Mouse (Mus musculus): Measurements from ENCODE around the gene Ypel2. TPM values are rescaled to one million over a fixed set of nuclear protein-coding genes. Genes with fewer than 3 reads are reported as not detected.

The Ypel2 gene
- total and polyA plus RNA-seq, 3 experiments, result 0.23 to 0.52 TPM; not detected in 1

GRCm38 (mm10) chr11:87043052-87043451 is 49.5 kb upstream of the Ypel2 start (continued):
- TF ChIP-seq MYC (IDR thresholded peaks at IDR 0.05; ENCODE audit: low read depth, low read length), result no peak
- TF ChIP-seq ZMIZ1 (IDR thresholded peaks at IDR 0.05; ENCODE audit: low read depth, low read length), result no peak

DNA sequence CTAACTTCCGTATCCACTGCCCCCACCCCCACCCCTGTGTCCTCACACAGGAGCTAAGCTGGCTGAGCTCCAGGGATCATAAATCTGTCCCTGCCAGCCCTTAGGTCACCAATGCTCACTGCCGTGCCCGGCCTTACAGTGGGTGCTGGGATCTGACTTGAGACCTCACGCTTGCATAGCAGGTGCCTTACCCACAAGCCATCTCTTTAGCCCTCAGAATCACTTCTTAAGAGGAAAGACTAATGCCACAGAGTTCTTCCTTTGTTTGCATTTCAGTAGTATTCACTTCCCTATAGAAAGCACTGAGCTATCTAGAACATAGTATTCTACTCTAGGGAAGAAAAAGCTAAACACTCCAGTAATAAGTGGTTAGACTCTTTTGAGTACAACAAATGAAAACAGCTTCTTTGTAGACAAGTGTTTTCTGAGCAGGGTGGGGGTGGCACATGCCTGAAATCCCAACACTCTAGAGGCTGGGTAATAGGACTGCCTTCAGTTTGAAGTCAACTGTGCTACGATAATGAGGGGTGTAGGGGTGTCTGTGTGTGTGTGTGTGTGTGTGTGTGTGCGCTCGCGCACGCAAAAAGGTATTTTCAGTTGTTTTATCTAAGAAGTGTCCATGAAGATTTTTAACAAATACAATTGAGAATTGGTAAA is 45.9 kb upstream of the Ypel2 start:
- H3K4me3 ChIP-seq (ENCODE audit: control insufficient read depth in 1 of 2, insufficient read depth in 1 of 2, low read depth in 2 of 2, low read length in 2 of 2), result no peak overlapping the region
- no peak overlapping the region for H3K27ac ChIP-seq (ENCODE audit: control insufficient read depth, low read depth, low read length)
- TF ChIP-seq USF1 (IDR thresholded peaks at IDR 0.05; ENCODE audit: low read depth, low read length) (no peak), BHLHE40 (IDR thresholded peaks at IDR 0.05; ENCODE audit: borderline replicate concordance, low read depth, low read length) (no peak), ZKSCAN1 (IDR thresholded peaks at IDR 0.05; ENCODE audit: low read depth, low read length) (no peak), ELF1 (IDR thresholded peaks at IDR 0.05; ENCODE audit: low read depth, low read length) (no peak), TBP (IDR thresholded peaks at IDR 0.05; ENCODE audit: low read depth, low read length) (no peak), KAT2A (conservative IDR thresholded peaks at IDR 0.05; ENCODE audit: low read depth, low read length) (no peak), ZC3H11A (IDR thresholded peaks at IDR 0.05; ENCODE audit: low read depth, low read length) (no peak), TCF12 (IDR thresholded peaks at IDR 0.05; ENCODE audit: low read depth, low read length) (no peak), RAD21 (IDR thresholded peaks at IDR 0.05; ENCODE audit: low read depth, low read length) (no peak), RCOR1 (IDR thresholded peaks at IDR 0.05; ENCODE audit: low read depth, low read length) (no peak), HCFC1 (IDR thresholded peaks at IDR 0.05; ENCODE audit: low read depth, low read length) (no peak), MXI1 (IDR thresholded peaks at IDR 0.05; ENCODE audit: low read depth, low read length) (no peak), SMC3 (IDR thresholded peaks at IDR 0.05; ENCODE audit: low read depth, low read length) (no peak), E2F4 (IDR thresholded peaks at IDR 0.05; ENCODE audit: borderline replicate concordance, low read depth, low read length) (no peak), POLR2AphosphoS5 (IDR thresholded peaks at IDR 0.05; ENCODE audit: borderline replicate concordance, low read depth, low read length) (no peak), POLR2AphosphoS2 (IDR thresholded peaks at IDR 0.05; ENCODE audit: low read length) (no peak)

GRCm38 (mm10) chr11:87036180-87036579 is 42.7 kb upstream of the Ypel2 start:
- H3K9ac ChIP-seq (ENCODE audit: control insufficient read depth, low read depth, low read length, poor library complexity, severe bottlenecking), result no peak overlapping the region
- peak; percentile 60 for DNase-seq (ENCODE audit: low read depth, low spot score)
- no peaks in the 10 kb centered on the region for H3K27me3 ChIP-seq (ENCODE audit: control insufficient read depth in 1 of 2, insufficient read depth in 2 of 2, low read length in 2 of 2)
- no peaks in the 10 kb centered on the region for H3K9me3 ChIP-seq (replicated peaks; ENCODE audit: insufficient read depth, low read length)
- no peak overlapping the region for H3K4me3 ChIP-seq (ENCODE audit: control insufficient read depth in 1 of 2, insufficient read depth in 1 of 2, low read depth in 2 of 2, low read length in 2 of 2)
- H3K36me3 ChIP-seq (ENCODE audit: control insufficient read depth in 1 of 2, insufficient read depth in 2 of 2, low read length in 2 of 2), result no peaks in the 10 kb centered on the region
- H3K4me1 ChIP-seq (ENCODE audit: control insufficient read depth in 1 of 2, insufficient read depth in 2 of 2, low read length in 2 of 2), result no peaks in the 10 kb centered on the region
- no peak overlapping the region for H3K27ac ChIP-seq (ENCODE audit: control insufficient read depth, low read depth, low read length)
- H3K79me2 ChIP-seq (ENCODE audit: control insufficient read depth, insufficient read depth, low read length, poor library complexity), result no peaks in the 10 kb centered on the region
- no peak for TF ChIP-seq POLR2AphosphoS2 (IDR thresholded peaks at IDR 0.05; ENCODE audit: low read length)
- TF ChIP-seq MXI1 (IDR thresholded peaks at IDR 0.05; ENCODE audit: low read depth, low read length), result no peak
- no peak for TF ChIP-seq MYB (IDR thresholded peaks at IDR 0.05; ENCODE audit: low read depth, low read length)
- no peak for TF ChIP-seq MAFK (IDR thresholded peaks at IDR 0.05; ENCODE audit: borderline replicate concordance, low read depth, low read length)
- TF ChIP-seq E2F4 (IDR thresholded peaks at IDR 0.05; ENCODE audit: borderline replicate concordance, low read depth, low read length), result no peak
- TF ChIP-seq CHD1 (IDR thresholded peaks at IDR 0.05; ENCODE audit: low read depth, low read length), result no peak
- no peak for TF ChIP-seq GABPA (IDR thresholded peaks at IDR 0.05; ENCODE audit: low read depth, low read length)
- TF ChIP-seq ZNF384 (IDR thresholded peaks at IDR 0.05; ENCODE audit: low read depth, low read length), result no peak
- TF ChIP-seq JUND (IDR thresholded peaks at IDR 0.05; ENCODE audit: low read depth, low read length), result no peak
- TF ChIP-seq ELF1 (IDR thresholded peaks at IDR 0.05; ENCODE audit: low read depth, low read length), result no peak
- no peak for TF ChIP-seq UBTF (IDR thresholded peaks at IDR 0.05; ENCODE audit: borderline replicate concordance, insufficient read depth, low read depth, low read length)
- peak; percentile 53 for TF ChIP-seq SMC3 (IDR thresholded peaks at IDR 0.05; ENCODE audit: low read depth, low read length)
- no peak for TF ChIP-seq ETS1 (IDR thresholded peaks at IDR 0.05; ENCODE audit: low read depth, low read length)
- no peak for TF ChIP-seq TCF12 (IDR thresholded peaks at IDR 0.05; ENCODE audit: low read depth, low read length)
- TF ChIP-seq CHD2 (IDR thresholded peaks at IDR 0.05; ENCODE audit: low read length), result no peak
- 0 out of 2 replicates have a peak, but pooled peaks have one; percentile 34 for TF ChIP-seq MYC (IDR thresholded peaks at IDR 0.05; ENCODE audit: low read depth, low read length)
- 0 out of 2 replicates have a peak, but pooled peaks have one; percentile 7 for TF ChIP-seq MAX (IDR thresholded peaks at IDR 0.05; ENCODE audit: low read length)
- TF ChIP-seq SIN3A (IDR thresholded peaks at IDR 0.05; ENCODE audit: low read length), result no peak
- no peak for TF ChIP-seq ZKSCAN1 (IDR thresholded peaks at IDR 0.05; ENCODE audit: low read depth, low read length)

More for the DNA sequence above, 45.9 kb upstream of the Ypel2 start:
- no peak for DNase-seq (ENCODE audit: low read depth, low spot score)
- H3K4me1 ChIP-seq (ENCODE audit: control insufficient read depth in 1 of 2, insufficient read depth in 2 of 2, low read length in 2 of 2), result no peaks in the 10 kb centered on the region
- H3K36me3 ChIP-seq (ENCODE audit: control insufficient read depth in 1 of 2, insufficient read depth in 2 of 2, low read length in 2 of 2), result no peaks in the 10 kb centered on the region
- no peaks in the 10 kb centered on the region for H3K27me3 ChIP-seq (ENCODE audit: control insufficient read depth in 1 of 2, insufficient read depth in 2 of 2, low read length in 2 of 2)
- H3K79me2 ChIP-seq (ENCODE audit: control insufficient read depth, insufficient read depth, low read length, poor library complexity), result no peaks in the 10 kb centered on the region
- H3K9me3 ChIP-seq (replicated peaks; ENCODE audit: insufficient read depth, low read length), result no peaks in the 10 kb centered on the region
- H3K9ac ChIP-seq (ENCODE audit: control insufficient read depth, low read depth, low read length, poor library complexity, severe bottlenecking), result no peak overlapping the region
